Mouse (Mus musculus) liver, embryonic 16.5 days (tissue): ENCODE data around the gene Slc6a15. TPM values are rescaled to one million over a fixed set of nuclear protein-coding genes. Genes with fewer than 3 reads are reported as not detected.

Source experiments
- ATAC-seq: fragments of 200-750 bp; cut with Nextera tagmentation; 2 replicates; pipeline ENCODE4 v1.8.0; 2017; ENCODE audit warnings: low read depth, mild to moderate bottlenecking, moderate number of reproducible peaks, moderate library complexity
- H3K27ac ChIP-seq: fragments of 300-500 bp; sonication (generic); 2 replicates; pipeline ENCODE4 v1.5.1; 2014; ENCODE audit warnings: mild to moderate bottlenecking, low read length
- H3K27me3 ChIP-seq: fragments of 300-500 bp; sonication (generic); 2 replicates; pipeline ENCODE4 v1.6.1; 2014; ENCODE audit warnings: low read depth, low read length, mixed read lengths; ENCODE audit not compliant: control insufficient read depth, insufficient read depth
- H3K36me3 ChIP-seq: fragments of 300-500 bp; sonication (generic); 2 replicates; pipeline ENCODE4 v1.6.1; 2014; ENCODE audit warnings: mild to moderate bottlenecking; ENCODE audit not compliant: control insufficient read depth, insufficient read depth
- H3K4me1 ChIP-seq: fragments of 300-500 bp; sonication (generic); 2 replicates; pipeline ENCODE4 v1.6.1; 2014; ENCODE audit warnings: low read depth, low read length, mixed read lengths; ENCODE audit not compliant: control insufficient read depth
- H3K4me2 ChIP-seq: fragments of 300-500 bp; sonication (generic); 2 replicates; pipeline ENCODE4 v1.6.1; 2014; ENCODE audit warnings: low read depth, low read length, mixed read lengths
- H3K4me3 ChIP-seq: fragments of 300-500 bp; sonication (generic); 2 replicates; pipeline ENCODE4 v1.5.1; 2014; ENCODE audit warnings: low read depth, mild to moderate bottlenecking, low read length
- H3K9ac ChIP-seq: fragments of 300-500 bp; sonication (generic); 2 replicates; pipeline ENCODE4 v1.6.1; 2014; ENCODE audit warnings: low read depth, low read length
- H3K9me3 ChIP-seq: fragments of 300-500 bp; sonication (generic); replicated peaks from 2 replicates; pipeline ENCODE4 v1.6.1; 2016; ENCODE audit warnings: low read length; ENCODE audit not compliant: control insufficient read depth
- WGBS: fragments of 180-500 bp; shearing (Covaris S2); extraction: QIAGEN DNeasy Blood & Tissue Kit; methylation state at CpG from one replicate; pipeline ENCODE4 v1.1.7; 2014; ENCODE audit not compliant: insufficient replicate concordance; 5-methylcytosine and 5-hydroxymethylcytosine counted together
- polyA plus RNA-seq: library from polyadenylated mRNA; unstranded; fragments of >200 nt; fragmentation: Nextera tagmentation; extraction: Ambion mirVana; gene quantifications from 2 replicates; pipeline ENCODE4 v1.2.1, GENCODE M21; 2015

The Slc6a15 gene
- 0.02 and 0.05 TPM in 2 replicates for polyA plus RNA-seq

GRCm38 (mm10) chr10:103367371-103368295, at the start of gene Slc6a15:
TSS of gene Slc6a15 (plus strand) at chr10:103367783.
- H3K27me3 ChIP-seq: peaks cover 19% of the 10 kb centered on the region
- H3K27ac ChIP-seq: no peak within 1 kb of the TSS
- H3K4me1 ChIP-seq: no peaks in the 10 kb centered on the region; the same call in 1 of the 2 replicates
- 0 out of 2 replicates have a peak, but pooled peaks have one; percentile 7 for ATAC-seq
- H3K4me2 ChIP-seq: peak within 1 kb of the TSS; percentile 43
- 1% methylated on average over 43 of the region's 43 CpGs for WGBS
- peak within 1 kb of the TSS; percentile 28 for H3K4me3 ChIP-seq
- H3K36me3 ChIP-seq: no peaks in the 10 kb centered on the region
- H3K9me3 ChIP-seq: no peaks in the 10 kb centered on the region
- no peak within 1 kb of the TSS for H3K9ac ChIP-seq

GRCm38 (mm10) chr10:103321941-103322340, 45.6 kb upstream of the Slc6a15 start:
- no peak for ATAC-seq
- Histone ChIP-seq H3K4me1 (no peaks in the 10 kb centered on the region), H3K4me3 (no peak overlapping the region), H3K36me3 (no peaks in the 10 kb centered on the region), H3K9ac (no peak overlapping the region), H3K27me3 (no peaks in the 10 kb centered on the region), H3K4me2 (no peak overlapping the region), H3K27ac (no peak overlapping the region), H3K9me3 (no peaks in the 10 kb centered on the region)
- 62% methylated on average over 3 of the region's 3 CpGs for WGBS

- Histone ChIP-seq H3K4me3 (no peak overlapping the region), H3K27ac (no peak overlapping the region), H3K27me3 (no peaks in the 10 kb centered on the region), H3K4me1 (no peaks in the 10 kb centered on the region), H3K9me3 (no peaks in the 10 kb centered on the region), H3K9ac (no peak overlapping the region), H3K36me3 (no peaks in the 10 kb centered on the region), H3K4me2 (no peak overlapping the region)
- WGBS: 54% methylated on average over 3 of the region's 3 CpGs
- no peak for ATAC-seq
Measured at GRCm38 (mm10) chr10:103323386-103323785, 44.2 kb upstream of the Slc6a15 start.

- Histone ChIP-seq H3K4me1 (no peaks in the 10 kb centered on the region), H3K9me3 (no peaks in the 10 kb centered on the region), H3K9ac (no peak overlapping the region), H3K36me3 (no peaks in the 10 kb centered on the region), H3K4me2 (no peak overlapping the region), H3K4me3 (no peak overlapping the region), H3K27me3 (no peaks in the 10 kb centered on the region), H3K27ac (no peak overlapping the region)
- WGBS: 55% methylated on average over 1 of the region's 1 CpGs
- ATAC-seq: no peak
Measured at GRCm38 (mm10) chr10:103334306-103334705, 33.3 kb upstream of the Slc6a15 start.

GRCm38 (mm10) chr10:103339928-103340327, 27.7 kb upstream of the Slc6a15 start:
- Histone ChIP-seq H3K36me3 (no peaks in the 10 kb centered on the region), H3K27ac (no peak overlapping the region), H3K27me3 (no peaks in the 10 kb centered on the region), H3K4me1 (no peaks in the 10 kb centered on the region), H3K9ac (no peak overlapping the region), H3K4me3 (no peak overlapping the region), H3K9me3 (no peaks in the 10 kb centered on the region; the same call in 1 of the 2 replicates), H3K4me2 (no peak overlapping the region)
- 56% methylated on average over 5 of the region's 5 CpGs for WGBS
- no peak for ATAC-seq

- no peaks in the 10 kb centered on the region for H3K27me3 ChIP-seq
- H3K9me3 ChIP-seq: no peaks in the 10 kb centered on the region; the same call in 1 of the 2 replicates
- no peaks in the 10 kb centered on the region for H3K36me3 ChIP-seq
- no peak overlapping the region for H3K9ac ChIP-seq
- no peak overlapping the region for H3K27ac ChIP-seq
- H3K4me1 ChIP-seq: no peaks in the 10 kb centered on the region
- no peak overlapping the region for H3K4me2 ChIP-seq
- WGBS: 52% methylated on average over 2 of the region's 2 CpGs
- H3K4me3 ChIP-seq: no peak overlapping the region
- no peak for ATAC-seq
Measured at GRCm38 (mm10) chr10:103346797-103347196, 20.8 kb upstream of the Slc6a15 start.

- peak overlapping the region; percentile 28 for H3K4me3 ChIP-seq
- H3K27me3 ChIP-seq: peaks cover 19% of the 10 kb centered on the region
- H3K4me2 ChIP-seq: peak overlapping the region; percentile 43
- no peaks in the 10 kb centered on the region; the same call in 1 of the 2 replicates for H3K4me1 ChIP-seq
- no peaks in the 10 kb centered on the region for H3K36me3 ChIP-seq
- WGBS: 1% methylated on average over 37 of the region's 37 CpGs
- no peak for ATAC-seq
- H3K9me3 ChIP-seq: no peaks in the 10 kb centered on the region
- H3K9ac ChIP-seq: no peak overlapping the region
- H3K27ac ChIP-seq: no peak overlapping the region
Measured at GRCm38 (mm10) chr10:103368296-103369080, 905 bp downstream of the Slc6a15 start.

- Histone ChIP-seq H3K27me3 (peaks cover 19% of the 10 kb centered on the region), H3K4me2 (peak overlapping the region; percentile 43), H3K9me3 (no peaks in the 10 kb centered on the region), H3K36me3 (no peaks in the 10 kb centered on the region), H3K4me1 (no peaks in the 10 kb centered on the region; the same call in 1 of the 2 replicates), H3K4me3 (peak overlapping the region; percentile 28), H3K27ac (no peak overlapping the region), H3K9ac (no peak overlapping the region)
- ATAC-seq: no peak
- under 1% methylated on average over 8 of the region's 8 CpGs for WGBS
Measured at GRCm38 (mm10) chr10:103369081-103369420, 1.5 kb downstream of the Slc6a15 start.
